Mouse (Mus musculus): ENCODE data around the gene Olfr971.
"Not testable (repeated sequence)": the region's sequence is repeated elsewhere in the genome, so short reads cannot be mapped to it uniquely, and the experiment has no call there.

Olfr971 gene

DNA sequence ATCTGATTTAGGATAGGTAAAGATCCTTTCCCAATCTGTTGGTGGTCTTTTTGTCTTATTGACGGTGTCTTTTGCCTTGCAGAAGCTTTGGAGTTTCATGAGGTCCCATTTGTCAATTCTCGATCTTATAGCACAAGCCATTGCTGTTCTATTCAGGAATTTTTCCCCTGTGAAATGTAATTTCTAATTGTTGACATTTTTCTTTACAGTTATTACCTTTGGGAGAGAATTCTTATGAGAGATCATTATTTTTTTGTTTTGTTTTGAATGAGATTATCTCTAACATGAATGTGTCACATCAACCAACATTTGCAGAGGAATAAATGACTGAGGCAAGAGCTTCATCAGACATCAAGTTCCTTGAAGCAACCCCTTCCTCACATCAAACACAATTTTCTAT is at the start of gene Olfr971:
TSS of gene Olfr971 (plus strand) at position 301 of the 400 bp plus-strand sequence.
- DNase-seq (ENCODE audit: low spot score): not testable (repeated sequence)

DNA sequence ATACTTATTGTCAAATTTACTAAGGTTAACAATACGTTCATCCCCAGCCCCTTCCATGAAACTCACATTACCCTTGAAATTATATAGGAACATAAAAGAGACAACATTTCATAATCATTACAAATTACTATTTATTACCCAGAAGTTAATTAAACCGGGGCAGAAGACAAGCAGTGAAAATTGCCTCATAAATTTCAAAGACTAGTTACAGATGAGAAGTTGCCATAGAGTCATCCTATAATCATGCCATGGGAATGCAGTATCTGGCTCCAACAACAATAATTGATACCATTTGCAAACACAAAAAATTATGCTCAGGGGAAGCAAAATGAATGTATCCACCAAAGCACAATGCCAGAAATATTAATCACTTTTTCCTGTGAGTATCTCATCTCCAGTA is 46.1 kb upstream of the Olfr971 start, which contains the start of gene Olfr969:
TSS of gene Olfr969 (plus strand) at position 388 of the 400 bp plus-strand sequence.
- no peak for DNase-seq (ENCODE audit: low spot score)

DNA sequence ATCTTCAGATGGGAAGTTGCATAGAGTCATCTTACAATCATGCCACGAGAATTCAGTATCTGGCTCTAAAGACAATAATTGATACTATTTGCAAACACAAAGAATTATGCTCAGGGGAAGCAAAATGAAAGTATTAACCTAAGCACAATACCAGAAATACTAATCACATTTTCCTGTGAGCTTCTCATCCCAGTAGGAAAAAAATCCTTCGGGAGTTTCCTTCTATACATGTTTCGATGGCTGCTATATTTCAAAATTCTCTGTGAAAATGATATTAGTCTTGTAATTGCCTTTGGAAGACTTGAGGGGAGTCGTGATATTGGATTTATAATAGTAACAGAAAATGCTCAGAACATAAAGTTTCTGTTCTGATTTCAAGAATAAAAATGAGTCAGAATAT is 28.1 kb upstream of the Olfr971 start, which contains the start of gene Olfr970:
TSS of gene Olfr970 (plus strand) at position 301 of the 400 bp plus-strand sequence.
- no peak for DNase-seq (ENCODE audit: low spot score)

DNA sequence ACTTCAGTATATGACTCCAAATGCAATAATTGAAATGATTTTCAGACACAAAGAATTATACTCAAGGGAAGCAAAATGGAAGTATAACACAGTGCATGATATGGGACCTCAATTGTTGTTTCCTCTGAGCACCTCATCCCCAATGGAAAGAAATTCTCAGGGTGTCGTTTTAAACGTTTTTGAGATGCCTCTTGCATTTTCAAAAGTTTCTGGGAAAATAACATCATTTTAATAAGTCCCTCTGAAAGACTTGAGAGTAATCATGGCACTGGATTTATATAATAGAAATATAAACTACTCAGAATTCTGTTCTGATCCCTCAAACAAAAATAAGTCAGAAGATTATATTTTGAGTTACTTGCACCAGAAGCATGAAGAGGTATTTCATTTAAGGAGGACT is 29.4 kb downstream of the Olfr971 start, which contains the start of gene Olfr972:
TSS of gene Olfr972 (plus strand) at position 301 of the 400 bp plus-strand sequence.
- DNase-seq (ENCODE audit: low spot score): no peak

DNA sequence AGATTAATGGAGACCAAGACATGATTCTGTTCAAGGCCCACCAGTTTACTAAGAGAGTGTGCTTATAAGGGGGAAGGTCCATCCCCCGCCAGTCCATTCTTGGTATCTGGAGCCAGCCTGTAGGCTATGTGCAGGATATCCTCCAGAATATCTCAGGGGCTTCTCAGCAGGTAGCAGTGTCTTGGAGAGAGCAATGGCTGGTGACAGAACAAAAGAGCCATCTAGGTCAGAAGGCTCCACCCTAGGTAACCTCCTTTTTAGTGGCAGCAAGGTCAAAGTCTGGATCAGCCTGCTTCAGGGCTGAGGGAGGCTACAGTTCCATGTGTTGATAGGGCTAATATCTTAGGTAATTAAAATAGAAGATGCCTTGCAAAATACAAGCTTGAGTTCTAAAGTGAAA is 35.3 kb downstream of the Olfr971 start:
- DNase-seq (ENCODE audit: low spot score): not testable (repeated sequence)

DNA sequence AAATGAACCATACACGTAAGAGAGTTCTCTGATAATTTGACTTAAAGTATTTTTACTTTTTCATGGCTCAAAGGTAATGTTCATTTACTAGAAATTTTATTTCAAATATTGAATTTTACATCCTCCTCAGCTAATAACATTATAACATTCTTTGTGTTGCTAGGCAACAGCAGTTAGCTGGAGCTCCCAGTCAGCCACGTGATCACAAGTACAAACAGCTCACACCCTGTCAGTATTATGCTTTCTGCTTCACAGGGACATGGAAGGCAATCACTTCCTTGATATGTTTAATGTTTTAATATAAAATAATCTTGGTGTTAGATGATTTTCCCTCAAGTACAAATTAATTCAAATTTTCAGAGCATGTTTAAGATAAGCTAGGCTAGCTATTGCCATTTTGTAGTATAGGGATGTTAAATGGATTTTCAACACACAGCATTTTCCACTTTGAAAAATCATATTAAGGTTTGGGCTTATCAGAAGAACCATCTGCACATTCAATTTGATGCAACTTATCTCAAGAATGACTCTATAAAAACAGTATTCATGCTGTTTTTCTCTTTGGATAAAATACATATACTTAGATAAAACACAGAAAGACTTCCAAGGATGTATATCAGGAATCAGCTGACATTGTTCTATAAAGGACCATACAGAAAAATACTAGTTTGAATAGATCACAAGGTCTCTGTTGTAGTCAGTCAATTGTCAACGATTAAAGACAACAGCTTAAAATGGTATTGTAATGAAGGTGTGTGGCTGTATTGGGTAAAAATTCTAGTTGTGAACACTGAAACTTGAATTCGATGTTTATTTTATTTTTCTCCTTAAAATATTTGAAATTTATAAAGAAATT is 41.1 kb downstream of the Olfr971 start:
- DNase-seq (ENCODE audit: low spot score): not testable (repeated sequence)

All from ovary, postnatal 36 days (tissue).